Mouse (Mus musculus): ENCODE measurements around the gene Aldh8a1.

- TF ChIP-seq MAX (IDR thresholded peaks at IDR 0.05; ENCODE audit: low read depth) (no peak), MYOG (IDR thresholded peaks at IDR 0.05; ENCODE audit: control insufficient read depth in 1 of 3, insufficient read depth in 1 of 3, insufficient read length in 2 of 3, low read depth in 2 of 3) (no peak), E2F4 (IDR thresholded peaks at IDR 0.05; ENCODE audit: insufficient read depth) (no peak), POLR2AphosphoS2 (IDR thresholded peaks at IDR 0.05; ENCODE audit: insufficient read length, low read depth) (no peak)
These were observed 12.0 kb downstream of the Aldh8a1 start for GRCm38 (mm10) chr10:21389075-21389474.

Data from myocyte (in vitro differentiated cells).